Comparison of ENCODE assay signal across 8 mouse cellular contexts in the genomic region with DNA sequence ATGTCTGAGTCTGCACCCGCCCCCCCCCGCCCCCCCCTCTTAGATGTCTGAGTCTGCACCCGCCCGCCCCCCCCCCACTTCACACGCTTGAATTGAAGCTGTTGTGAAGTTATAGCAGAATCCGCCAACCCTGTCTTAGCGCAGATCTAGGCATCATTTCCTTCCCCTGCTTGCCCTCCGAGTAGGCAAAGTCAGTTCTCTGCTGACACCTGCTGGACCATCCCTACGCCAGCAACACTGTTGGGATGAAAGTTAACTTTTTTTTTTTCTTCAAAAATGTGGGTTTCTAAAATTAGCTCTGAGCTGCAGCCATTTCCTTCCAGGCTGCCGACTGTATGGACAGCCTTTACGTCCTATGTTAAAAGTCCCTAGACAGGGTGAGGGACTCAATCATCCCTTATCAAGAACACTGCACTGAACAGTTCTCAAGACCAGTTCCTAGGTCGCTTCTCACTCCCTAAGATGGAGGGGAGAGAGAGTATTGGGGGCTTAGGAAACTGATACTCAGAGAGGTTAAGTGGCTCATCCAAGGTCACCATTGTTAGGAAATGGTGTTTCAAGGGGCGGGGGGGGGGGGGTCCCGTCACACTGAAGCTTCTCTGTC. TPM values are rescaled to one million over a fixed set of nuclear protein-coding genes. Genes with fewer than 3 reads are reported as not detected.
DNase-seq lines count a peak whose midpoint lies in the region; ATAC-seq lines count a peak whose summit lies in the region.

No protein-coding gene starts in this region.

- H3K9ac ChIP-seq in forebrain, embryonic 14.5 days (ENCODE audit: low read length) = no peak overlapping the region
- no peak overlapping the region for H3K9ac ChIP-seq in liver, embryonic 13.5 days
- no peak overlapping the region for H3K9ac ChIP-seq in neural tube, embryonic 11.5 days (ENCODE audit: low read length)

- H3K27ac ChIP-seq in forebrain, embryonic 14.5 days (ENCODE audit: low read depth, low read length) = no peak overlapping the region
- no peak overlapping the region for H3K27ac ChIP-seq in liver, embryonic 13.5 days
- H3K27ac ChIP-seq in neural tube, embryonic 11.5 days (ENCODE audit: low read depth, low read length) = no peak overlapping the region

- peak; percentile 65 for DNase-seq in right cerebral cortex, postnatal 14 days
- no peak for DNase-seq in right cerebral cortex, adult 18-20 months
- DNase-seq in adrenal gland, adult 18-20 months (ENCODE audit: low spot score in 2 of 2) = peak; percentile 31 to 53
- peak; percentile 82 for DNase-seq in forebrain, embryonic 14.5 days (ENCODE audit: low spot score)
- DNase-seq in induced T-regulatory cell, adult 2 months (ENCODE audit: low read depth) = peak; percentile 59
- DNase-seq in liver, embryonic 13.5 days = peak; percentile 15
- peak; percentile 62 for DNase-seq in neural tube, embryonic 11.5 days (ENCODE audit: low spot score)
- DNase-seq in urinary bladder, adult 2 months (ENCODE audit: low spot score) = no peak

- H3K4me1 ChIP-seq in forebrain, embryonic 14.5 days (ENCODE audit: control insufficient read depth, insufficient read depth, low read length) = 0 out of 2 replicates have a peak, but pooled peaks cover under 1% of the 10 kb centered on the region
- H3K4me1 ChIP-seq in liver, embryonic 13.5 days (replicated peaks) = peaks cover 18% of the 10 kb centered on the region
- H3K4me1 ChIP-seq in neural tube, embryonic 11.5 days (ENCODE audit: control insufficient read depth, insufficient read depth, low read length) = 0 out of 2 replicates have a peak, but pooled peaks cover under 1% of the 10 kb centered on the region

- H3K4me3 ChIP-seq in forebrain, embryonic 14.5 days (ENCODE audit: low read depth, low read length) = no peak overlapping the region
- H3K4me3 ChIP-seq in liver, embryonic 13.5 days (replicated peaks) = no peak overlapping the region
- no peak overlapping the region for H3K4me3 ChIP-seq in neural tube, embryonic 11.5 days (ENCODE audit: low read depth, low read length)

- H3K27me3 ChIP-seq in forebrain, embryonic 14.5 days (replicated peaks; ENCODE audit: control insufficient read depth, insufficient read depth, low read length) = peaks cover 57% of the 10 kb centered on the region
- H3K27me3 ChIP-seq in liver, embryonic 13.5 days = peaks cover 69% of the 10 kb centered on the region
- H3K27me3 ChIP-seq in neural tube, embryonic 11.5 days (ENCODE audit: control insufficient read depth, insufficient read depth, low read length) = peaks cover 46% of the 10 kb centered on the region

- WGBS in forebrain, embryonic 14.5 days = 5% methylated on average over 14 of the region's 14 CpGs
- 2% methylated on average over 13 of the region's 14 CpGs for WGBS in liver, embryonic 13.5 days (ENCODE audit: insufficient replicate concordance)
- 8% methylated on average over 14 of the region's 14 CpGs for WGBS in neural tube, embryonic 11.5 days

- no peak overlapping the region for H3K4me2 ChIP-seq in forebrain, embryonic 14.5 days (ENCODE audit: low read length)
- H3K4me2 ChIP-seq in liver, embryonic 13.5 days = no peak overlapping the region
- no peak overlapping the region for H3K4me2 ChIP-seq in neural tube, embryonic 11.5 days (ENCODE audit: low read depth)

- no peaks in the 10 kb centered on the region for H3K36me3 ChIP-seq in forebrain, embryonic 14.5 days (ENCODE audit: control insufficient read depth, insufficient read depth, low read length)
- H3K36me3 ChIP-seq in liver, embryonic 13.5 days = no peaks in the 10 kb centered on the region
- H3K36me3 ChIP-seq in neural tube, embryonic 11.5 days (ENCODE audit: control insufficient read depth, insufficient read depth, low read length) = no peaks in the 10 kb centered on the region

- ATAC-seq in forebrain, embryonic 14.5 days = peak; percentile 59; the same call in 1 of the 2 replicates
- no peak for ATAC-seq in liver, embryonic 13.5 days (ENCODE audit: low read depth)
- no peak for ATAC-seq in neural tube, embryonic 11.5 days (ENCODE audit: insufficient read depth, low FRiP score, low TSS enrichment)

- H3K9me3 ChIP-seq in forebrain, embryonic 14.5 days (replicated peaks; ENCODE audit: control insufficient read depth, low read length) = no peaks in the 10 kb centered on the region
- H3K9me3 ChIP-seq in liver, embryonic 13.5 days (replicated peaks) = no peaks in the 10 kb centered on the region
- no peaks in the 10 kb centered on the region for H3K9me3 ChIP-seq in neural tube, embryonic 11.5 days (ENCODE audit: control insufficient read depth, low read length)

RNA-seq across cellular contexts. Expression of gene Hlx, which starts 5.6 kb away (rescaled TPM):
- 10 to 100 TPM; 10.7 to 11.1 TPM for total RNA-seq in adrenal gland, adult 18-20 months (2021)
- 0.99 and 1.4 TPM in 2 replicates for polyA plus RNA-seq in forebrain, embryonic 14.5 days (2014; fragmentation: Nextera tagmentation; extraction: Ambion mirVana)
- 8.8 and 9.9 TPM in 2 replicates for polyA plus RNA-seq in liver, embryonic 13.5 days (2015; fragmentation: Nextera tagmentation; extraction: Ambion mirVana)
- polyA plus RNA-seq in neural tube, embryonic 11.5 days (2014; fragmentation: Nextera tagmentation; extraction: Ambion mirVana) = 9.3 and 12.4 TPM in 2 replicates
- polyA plus RNA-seq in urinary bladder, adult 2 months (2012; rRNA removed) = 3.6 and 4.3 TPM in 2 replicates

Comparison
In these comparisons a context has a peak if more than half of its experiments do, and no peak if none do; other contexts are left out.
1. DNase-seq: peak in right cerebral cortex, postnatal 14 days (single experiment), adrenal gland, adult 18-20 months (2 of 2), forebrain, embryonic 14.5 days (single experiment), induced T-regulatory cell, adult 2 months (single experiment), liver, embryonic 13.5 days (single experiment) and neural tube, embryonic 11.5 days (single experiment); none in right cerebral cortex, adult 18-20 months (single experiment) and urinary bladder, adult 2 months (single experiment).